Mouse (Mus musculus) intestine, embryonic 16.5 days (tissue): ENCODE data around the gene Slc39a11. TPM values are rescaled to one million over a fixed set of nuclear protein-coding genes. Genes with fewer than 3 reads are reported as not detected.

Experiments
- ATAC-seq: fragments of 200-750 bp; cut with Nextera tagmentation; 2 replicates; pipeline ENCODE4 v1.8.0; 2017; ENCODE audit warnings: moderate TSS enrichment, moderate library complexity
- H3K27ac ChIP-seq: fragments of 300-500 bp; sonication (generic); 2 replicates; pipeline ENCODE4 v1.5.1; 2014; ENCODE audit warnings: mild to moderate bottlenecking, low read length
- H3K27me3 ChIP-seq: fragments of 300-500 bp; sonication (generic); replicated peaks from 2 replicates; pipeline ENCODE4 v1.6.1; 2014; ENCODE audit warnings: low read length, control low read depth, mixed read lengths; ENCODE audit not compliant: control insufficient read depth, insufficient read depth
- H3K36me3 ChIP-seq: fragments of 300-500 bp; sonication (generic); 2 replicates; pipeline ENCODE4 v1.6.1; 2014; ENCODE audit warnings: low read length, control low read depth; ENCODE audit not compliant: control insufficient read depth, insufficient read depth
- H3K4me1 ChIP-seq: fragments of 300-500 bp; sonication (generic); 2 replicates; pipeline ENCODE4 v1.6.1; 2014; ENCODE audit warnings: low read length, control low read depth, mixed read lengths; ENCODE audit not compliant: control insufficient read depth, insufficient read depth
- H3K4me2 ChIP-seq: fragments of 300-500 bp; sonication (generic); 2 replicates; pipeline ENCODE4 v1.6.1; 2014; ENCODE audit warnings: low read depth, low read length, control low read depth
- H3K4me3 ChIP-seq: fragments of 300-500 bp; sonication (generic); 2 replicates; pipeline ENCODE4 v1.5.1; 2014; ENCODE audit warnings: mild to moderate bottlenecking, low read length
- H3K9ac ChIP-seq: fragments of 300-500 bp; sonication (generic); 2 replicates; pipeline ENCODE4 v1.6.1; 2014; ENCODE audit warnings: low read depth, low read length
- H3K9me3 ChIP-seq: fragments of 300-500 bp; sonication (generic); 2 replicates; pipeline ENCODE4 v1.6.1; 2016; ENCODE audit warnings: low read length, control low read depth; ENCODE audit not compliant: control insufficient read depth
- WGBS: fragments of 180-500 bp; shearing (Covaris S2); extraction: QIAGEN DNeasy Blood & Tissue Kit; methylation state at CpG from one replicate; pipeline ENCODE4 v1.1.7; 2014; 5-methylcytosine and 5-hydroxymethylcytosine counted together
- polyA plus RNA-seq: library from polyadenylated mRNA; unstranded; fragments of >200 nt; fragmentation: Nextera tagmentation; extraction: Ambion mirVana; gene quantifications from 2 replicates; pipeline ENCODE4 v1.2.1, GENCODE M21; 2015

Gene Slc39a11
- 52.8 and 56.5 TPM in 2 replicates for polyA plus RNA-seq

DNA sequence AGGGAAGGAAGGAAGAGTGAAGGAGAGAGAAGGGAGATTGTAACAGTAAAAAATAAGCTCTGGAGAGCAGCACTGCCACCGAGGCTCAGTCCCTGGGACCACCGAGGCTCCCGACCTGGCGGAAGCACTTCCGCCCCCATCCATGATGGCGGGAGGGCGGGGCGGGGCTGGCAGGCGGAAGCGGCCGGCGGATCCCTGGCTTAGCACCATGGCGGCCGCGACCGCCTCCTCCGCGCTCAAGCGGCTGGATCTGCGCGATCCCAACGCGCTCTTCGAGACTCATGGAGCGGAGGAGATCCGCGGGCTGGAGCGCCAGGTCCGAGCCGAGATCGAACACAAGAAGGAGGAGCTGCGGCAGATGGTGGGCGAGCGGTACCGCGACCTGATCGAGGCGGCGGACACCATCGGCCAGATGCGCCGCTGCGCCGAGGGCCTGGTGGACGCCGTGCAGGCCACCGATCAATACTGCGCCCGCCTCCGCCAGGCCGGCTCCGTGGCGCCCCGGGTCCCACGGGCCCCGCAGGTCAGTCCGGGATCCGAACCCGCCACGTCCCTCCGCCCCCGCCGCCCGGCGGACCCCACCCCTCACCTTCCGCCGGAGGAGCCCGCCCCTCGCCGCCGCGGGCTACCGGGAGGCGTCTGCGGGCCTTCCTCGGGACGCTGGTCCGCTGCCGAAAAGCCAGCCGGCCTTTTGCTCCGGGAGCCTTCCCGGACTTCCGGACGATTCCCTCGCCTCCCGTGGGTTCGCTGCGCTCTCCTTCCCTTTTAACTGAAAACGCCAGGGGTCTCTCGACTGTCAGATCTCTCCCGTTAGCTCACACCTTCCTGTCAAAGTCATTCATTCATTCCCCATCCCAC, at the start of gene Slc39a11:
Slc39a11 (minus strand) TSS at position 727 of the 858 bp plus-strand sequence.
- Histone ChIP-seq H3K9ac (peak within 1 kb of the TSS; percentile 96), H3K4me3 (peak within 1 kb of the TSS; percentile 88), H3K4me1 (peaks cover 10% of the 10 kb centered on the region), H3K27me3 (no peaks in the 10 kb centered on the region), H3K9me3 (no peaks in the 10 kb centered on the region), H3K4me2 (peak within 1 kb of the TSS; percentile 77), H3K27ac (peak within 1 kb of the TSS; percentile 82), H3K36me3 (peaks cover 14% of the 10 kb centered on the region)
- WGBS: under 1% methylated on average over 81 of the region's 91 CpGs
- peak; percentile 83 for ATAC-seq

DNA sequence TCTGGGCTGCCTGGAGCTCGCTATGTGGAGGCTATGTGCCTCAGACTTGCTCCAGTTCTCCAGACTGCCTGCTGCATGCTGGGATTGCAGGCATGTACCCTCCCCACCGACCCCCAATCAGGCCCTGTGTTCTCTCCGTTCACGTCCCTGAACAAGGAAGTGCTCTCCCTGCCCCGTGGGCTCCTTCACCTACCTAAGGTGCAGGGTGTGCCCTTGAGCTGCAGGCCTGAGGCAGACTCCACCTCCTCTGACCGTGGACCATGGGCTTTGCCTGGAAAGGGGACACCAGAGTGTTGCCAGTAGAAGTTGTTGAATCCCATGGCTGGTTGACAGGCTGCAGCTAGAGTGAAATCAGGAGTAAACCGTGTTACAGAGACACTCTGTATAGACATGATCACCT, 49.8 kb upstream of the Slc39a11 start:
- H3K9ac ChIP-seq: no peak overlapping the region
- no peaks in the 10 kb centered on the region for H3K9me3 ChIP-seq
- 69% methylated on average over 7 of the region's 7 CpGs for WGBS
- no peak for ATAC-seq
- H3K4me1 ChIP-seq: peaks cover 4% of the 10 kb centered on the region; the same call in 1 of the 2 replicates
- peaks cover 10% of the 10 kb centered on the region; the same call in 1 of the 2 replicates for H3K36me3 ChIP-seq
- H3K27me3 ChIP-seq: no peaks in the 10 kb centered on the region
- no peak overlapping the region for H3K27ac ChIP-seq
- no peak overlapping the region for H3K4me2 ChIP-seq
- no peak overlapping the region for H3K4me3 ChIP-seq

DNA sequence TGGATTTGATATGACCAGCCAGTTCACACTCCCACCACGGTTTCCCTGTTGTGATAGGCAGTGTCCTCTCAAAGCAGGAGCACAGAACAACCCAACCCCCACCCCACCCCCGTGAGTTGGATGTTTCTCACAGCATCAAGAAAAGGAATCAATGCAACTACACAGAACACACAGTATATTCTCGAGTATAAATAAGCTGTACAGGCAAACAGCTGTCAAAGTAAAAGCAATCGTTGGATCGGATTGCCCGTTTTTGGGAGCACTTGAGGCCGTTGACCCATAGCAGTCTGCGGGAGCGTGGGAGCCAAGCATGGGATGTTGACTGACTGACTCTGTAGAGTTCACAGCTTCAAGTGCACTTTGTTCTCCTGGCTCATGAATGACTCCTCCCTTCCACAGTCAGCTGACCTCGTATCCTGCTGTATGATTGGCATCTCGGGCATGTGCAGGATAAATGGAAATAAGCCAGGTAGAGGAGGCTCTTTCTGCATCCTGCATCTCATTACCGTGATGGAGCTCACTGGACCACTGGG, 48.2 kb upstream of the Slc39a11 start:
- no peak overlapping the region for H3K27ac ChIP-seq
- H3K4me2 ChIP-seq: no peak overlapping the region
- H3K4me1 ChIP-seq: no peaks in the 10 kb centered on the region
- peaks cover 10% of the 10 kb centered on the region; the same call in 1 of the 2 replicates for H3K36me3 ChIP-seq
- H3K27me3 ChIP-seq: no peaks in the 10 kb centered on the region
- no peak overlapping the region for H3K9ac ChIP-seq
- 68% methylated on average over 12 of the region's 12 CpGs for WGBS
- peak; percentile 73 for ATAC-seq
- H3K9me3 ChIP-seq: no peaks in the 10 kb centered on the region
- no peak overlapping the region for H3K4me3 ChIP-seq

DNA sequence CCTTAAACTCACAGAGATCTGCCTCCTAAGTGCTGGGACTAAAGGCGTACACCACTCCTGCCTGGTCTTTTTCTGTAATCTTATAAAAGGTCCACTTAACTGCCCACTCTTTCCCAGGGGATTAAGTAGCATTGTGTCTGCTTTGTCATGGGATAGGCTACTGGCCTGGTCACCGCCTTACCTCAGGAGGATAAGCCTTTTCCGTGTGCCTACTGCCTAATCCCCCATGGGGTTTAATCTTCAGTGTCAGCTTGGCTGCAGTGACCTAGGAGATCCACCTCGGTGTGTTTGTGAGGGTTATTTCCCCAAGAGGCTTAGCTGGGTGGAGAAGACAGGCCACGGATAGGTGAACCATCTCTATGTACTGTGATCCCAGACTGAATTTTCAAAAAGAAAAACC, 47.7 kb upstream of the Slc39a11 start:
- H3K4me1 ChIP-seq: no peaks in the 10 kb centered on the region
- no peak for ATAC-seq
- no peak overlapping the region for H3K27ac ChIP-seq
- peaks cover 10% of the 10 kb centered on the region; the same call in 1 of the 2 replicates for H3K36me3 ChIP-seq
- WGBS: 80% methylated on average over 5 of the region's 5 CpGs
- H3K4me2 ChIP-seq: no peak overlapping the region
- no peaks in the 10 kb centered on the region for H3K9me3 ChIP-seq
- H3K4me3 ChIP-seq: no peak overlapping the region
- no peak overlapping the region for H3K9ac ChIP-seq
- H3K27me3 ChIP-seq: no peaks in the 10 kb centered on the region

DNA sequence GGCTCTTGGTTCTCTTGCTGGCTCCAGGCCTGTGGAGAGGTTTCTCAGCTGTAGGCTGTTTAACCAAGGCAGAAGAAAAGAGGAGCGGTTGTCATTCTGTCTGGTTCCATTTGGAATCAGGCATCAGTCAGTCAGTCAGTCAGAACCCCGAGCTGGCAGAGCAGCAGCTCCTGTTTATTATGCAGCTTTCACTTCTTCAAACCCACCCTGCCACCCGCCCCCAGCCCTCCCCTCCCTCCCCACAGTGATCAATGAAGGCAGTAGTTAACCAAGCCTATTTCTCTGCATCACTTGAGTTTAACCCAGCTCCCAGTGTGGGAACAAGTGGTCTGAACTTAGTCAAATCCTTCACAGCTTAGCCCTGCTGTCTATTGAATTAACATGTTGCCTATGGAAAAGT, 42.0 kb upstream of the Slc39a11 start:
- H3K4me2 ChIP-seq: no peak overlapping the region
- no peak for ATAC-seq
- H3K36me3 ChIP-seq: peaks cover 28% of the 10 kb centered on the region
- H3K4me1 ChIP-seq: peaks cover 3% of the 10 kb centered on the region; the same call in 1 of the 2 replicates
- H3K9me3 ChIP-seq: no peaks in the 10 kb centered on the region
- no peak overlapping the region for H3K9ac ChIP-seq
- no peak overlapping the region for H3K4me3 ChIP-seq
- H3K27ac ChIP-seq: peak overlapping the region; percentile 23
- WGBS: 57% methylated on average over 3 of the region's 3 CpGs
- no peaks in the 10 kb centered on the region for H3K27me3 ChIP-seq

DNA sequence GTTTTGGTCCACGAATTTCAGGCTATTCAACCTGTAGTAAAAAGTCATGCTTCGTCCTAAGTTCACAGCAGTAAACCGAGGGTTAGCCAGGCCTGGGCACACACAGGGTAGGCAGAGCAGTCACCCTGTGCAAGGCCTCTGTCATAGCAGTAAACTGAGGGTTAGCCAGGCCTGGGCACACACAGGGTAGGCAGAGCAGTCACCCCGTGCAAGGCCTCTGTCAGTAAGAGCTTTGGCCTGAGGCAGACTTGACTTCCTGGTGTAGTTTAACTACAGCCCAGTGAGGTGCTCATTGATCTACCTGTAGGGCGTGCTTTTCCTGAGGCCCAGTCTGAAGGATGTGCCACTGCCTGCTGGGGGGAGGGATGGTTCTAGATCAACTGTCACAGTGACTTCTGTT, 41.4 kb upstream of the Slc39a11 start:
- 72% methylated on average over 5 of the region's 5 CpGs for WGBS
- no peaks in the 10 kb centered on the region for H3K9me3 ChIP-seq
- no peak overlapping the region for H3K4me3 ChIP-seq
- H3K4me1 ChIP-seq: peaks cover 7% of the 10 kb centered on the region; the same call in 1 of the 2 replicates
- peaks cover 27% of the 10 kb centered on the region for H3K36me3 ChIP-seq
- H3K27ac ChIP-seq: peak overlapping the region; percentile 23
- H3K27me3 ChIP-seq: no peaks in the 10 kb centered on the region
- ATAC-seq: peak; percentile 91
- H3K4me2 ChIP-seq: no peak overlapping the region
- no peak overlapping the region for H3K9ac ChIP-seq

DNA sequence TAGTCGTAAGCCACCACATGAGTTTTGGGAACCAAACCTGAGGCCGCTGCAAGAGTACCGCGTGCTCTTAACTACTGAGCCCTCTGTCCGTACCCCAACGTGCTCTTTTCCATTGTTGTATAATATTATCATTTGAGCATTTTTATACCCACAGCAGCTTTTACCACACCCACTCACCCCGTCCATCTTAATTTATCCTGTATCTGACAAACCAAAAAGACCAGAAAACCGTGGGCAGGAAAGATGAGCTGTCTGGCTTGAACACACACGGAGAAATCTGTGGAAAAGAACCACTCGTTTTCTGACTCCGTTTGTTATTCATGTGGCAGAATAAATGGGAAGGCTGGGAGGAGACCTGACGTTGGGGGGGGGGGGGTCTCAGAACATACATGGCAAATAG, 40.6 kb upstream of the Slc39a11 start:
- H3K27me3 ChIP-seq: no peaks in the 10 kb centered on the region
- H3K4me2 ChIP-seq: no peak overlapping the region
- peaks cover 24% of the 10 kb centered on the region for H3K36me3 ChIP-seq
- H3K4me3 ChIP-seq: no peak overlapping the region
- 84% methylated on average over 12 of the region's 12 CpGs for WGBS
- H3K9me3 ChIP-seq: no peaks in the 10 kb centered on the region
- peaks cover 7% of the 10 kb centered on the region; the same call in 1 of the 2 replicates for H3K4me1 ChIP-seq
- no peak overlapping the region for H3K27ac ChIP-seq
- no peak overlapping the region for H3K9ac ChIP-seq
- ATAC-seq: no peak

DNA sequence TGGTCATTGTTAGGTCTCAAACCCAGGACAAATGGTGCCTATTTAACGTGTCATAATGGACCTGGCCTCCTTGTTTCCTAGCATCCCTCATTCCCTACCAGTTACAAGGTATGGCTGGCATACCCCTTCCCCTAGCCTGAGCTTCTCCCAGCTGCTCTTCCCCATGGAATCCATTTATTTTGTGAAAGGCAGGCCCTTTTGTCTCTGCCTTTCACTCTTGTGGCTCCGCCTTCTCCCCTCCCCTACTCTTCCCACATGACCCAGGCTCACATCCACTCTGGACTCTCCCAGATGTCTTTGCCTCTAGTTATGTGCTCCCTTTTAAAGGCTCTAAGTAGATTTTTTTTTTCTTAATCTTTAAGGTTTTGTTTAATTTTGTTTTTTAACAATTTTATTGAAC, 37.2 kb upstream of the Slc39a11 start:
- H3K4me3 ChIP-seq: no peak overlapping the region
- 65% methylated on average over 2 of the region's 2 CpGs for WGBS
- no peak for ATAC-seq
- peaks cover 17% of the 10 kb centered on the region for H3K4me1 ChIP-seq
- H3K4me2 ChIP-seq: no peak overlapping the region
- peaks cover 19% of the 10 kb centered on the region for H3K36me3 ChIP-seq
- no peak overlapping the region for H3K9ac ChIP-seq
- H3K9me3 ChIP-seq: no peaks in the 10 kb centered on the region
- H3K27me3 ChIP-seq: no peaks in the 10 kb centered on the region
- H3K27ac ChIP-seq: no peak overlapping the region

DNA sequence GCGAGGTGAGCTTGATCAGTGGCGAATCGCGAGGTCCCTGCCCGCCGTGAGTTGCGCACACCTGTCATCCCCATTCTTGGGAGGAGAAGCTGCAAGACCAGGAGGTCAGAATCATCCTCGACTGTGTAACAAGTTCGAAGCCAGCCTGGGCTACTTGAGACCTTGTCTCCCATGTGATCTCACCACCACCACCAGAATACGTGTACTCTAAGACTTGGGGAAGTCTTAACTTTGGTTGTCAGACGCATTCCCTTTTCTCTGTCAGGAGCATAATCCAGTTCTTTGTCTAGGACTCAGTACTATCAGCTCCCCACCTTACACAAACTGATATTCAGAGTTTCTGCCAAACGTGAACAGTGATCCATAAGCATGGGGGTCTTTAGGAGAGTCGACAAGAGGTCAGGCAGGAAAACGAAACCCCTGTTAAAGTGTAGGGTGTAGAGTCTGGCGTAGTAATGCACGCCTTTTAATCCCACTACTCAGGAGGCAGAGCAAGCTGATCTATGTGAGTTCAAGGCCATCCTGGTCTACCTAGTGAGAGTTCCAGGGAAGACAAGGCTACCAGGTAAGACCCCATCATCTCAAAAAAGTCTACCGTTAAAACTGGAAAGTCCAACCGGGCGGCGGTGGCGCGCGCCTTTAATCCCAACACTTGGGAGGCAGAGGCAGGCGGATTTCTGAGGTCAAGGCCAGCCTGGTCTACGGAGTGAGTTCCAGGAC, 35.0 kb upstream of the Slc39a11 start:
- Histone ChIP-seq H3K4me3 (peak overlapping the region; percentile 93), H3K27me3 (no peaks in the 10 kb centered on the region), H3K36me3 (peaks cover 19% of the 10 kb centered on the region), H3K9ac (peak overlapping the region; percentile 91), H3K9me3 (no peaks in the 10 kb centered on the region), H3K4me2 (peak overlapping the region; percentile 43), H3K27ac (no peak overlapping the region), H3K4me1 (peaks cover 23% of the 10 kb centered on the region)
- WGBS: 39% methylated on average over 25 of the region's 25 CpGs
- no peak for ATAC-seq
